Mouse (Mus musculus) ES-E14 (cell line): ENCODE data around the gene Olfr1510. TPM values are rescaled to one million over a fixed set of nuclear protein-coding genes. Genes with fewer than 3 reads are reported as not detected.
"Not testable (repeated sequence)": the region's sequence is repeated elsewhere in the genome, so short reads cannot be mapped to it uniquely, and the experiment has no call there.

Experiments
- DNase-seq: peaks from one replicate; pipeline ENCODE4 v3.0.0-alpha.2; 2013; ENCODE audit warnings: low read depth, low spot score
- H3K27ac ChIP-seq: 2 replicates; pipeline ENCODE4 v1.5.1; 2012; ENCODE audit warnings: low read depth, mild to moderate bottlenecking, low read length, moderate library complexity, mixed read lengths; ENCODE audit not compliant: poor library complexity, insufficient read depth, severe bottlenecking
- H3K36me3 ChIP-seq: 2 replicates; pipeline ENCODE4 v1.6.1; 2012; ENCODE audit warnings: mild to moderate bottlenecking, low read length, moderate library complexity, mixed read lengths; ENCODE audit not compliant: control insufficient read depth, poor library complexity, insufficient read depth, severe bottlenecking
- H3K4me1 ChIP-seq, 2 experiments: fragments of 150-350 bp in 1 of 2; sonication (generic) in 1 of 2; 2 replicates each; pipeline ENCODE4 v1.6.1; 2012; ENCODE audit warnings: low read length in 2 of 2, mild to moderate bottlenecking in 1 of 2, mixed read lengths in 1 of 2; ENCODE audit not compliant: control insufficient read depth in 2 of 2, insufficient read depth in 2 of 2, poor library complexity in 1 of 2
- H3K4me3 ChIP-seq, 2 experiments: fragments of 150-350 bp in 1 of 2; sonication (generic) in 1 of 2; 2 replicates each; pipeline ENCODE4 v1.5.1; 2012; ENCODE audit warnings: low read length in 2 of 2, low read depth in 1 of 2, mild to moderate bottlenecking in 1 of 2, mixed read lengths in 1 of 2; ENCODE audit not compliant: insufficient read depth in 1 of 2, poor library complexity in 1 of 2, severe bottlenecking in 1 of 2
- H3K9ac ChIP-seq: 2 replicates; pipeline ENCODE4 v1.6.1; 2012; ENCODE audit warnings: low read depth, mild to moderate bottlenecking, low read length, mixed read lengths; ENCODE audit not compliant: poor library complexity, insufficient read depth, severe bottlenecking
- H3K9me3 ChIP-seq: fragments of 150-350 bp; sonication (generic); 2 replicates; pipeline ENCODE4 v1.6.1; 2012; ENCODE audit warnings: low read depth, mild to moderate bottlenecking, low read length; ENCODE audit not compliant: control insufficient read depth, insufficient read depth
- CHD2 ChIP-seq: IDR thresholded peaks from 2 replicates; pipeline ENCODE4 v1.6.1; 2014; ENCODE audit warnings: mild to moderate bottlenecking, low read depth, low read length, inconsistent platforms
- HCFC1 ChIP-seq: IDR thresholded peaks from 2 replicates; pipeline ENCODE4 v1.6.1; 2012; ENCODE audit warnings: low read length, inconsistent platforms, borderline replicate concordance; ENCODE audit not compliant: insufficient read depth
- MAFK ChIP-seq: IDR thresholded peaks from 2 replicates; pipeline ENCODE4 v1.6.1; 2014; ENCODE audit warnings: mild to moderate bottlenecking, low read depth, low read length, inconsistent platforms; ENCODE audit not compliant: insufficient read depth
- ZC3H11A ChIP-seq: IDR thresholded peaks from 2 replicates; pipeline ENCODE4 v1.6.1; 2012; ENCODE audit warnings: low read depth, mild to moderate bottlenecking, inconsistent platforms, low read length, borderline replicate concordance
- ZNF384 ChIP-seq: IDR thresholded peaks from 2 replicates; pipeline ENCODE4 v1.6.1; 2012; ENCODE audit warnings: low read depth, low read length, inconsistent platforms
- in situ Hi-C, 2 experiments: fragments of 600-800 bp; cut with MboI; formaldehyde crosslinking; loops; one replicate each; pipeline ENCODE4 v1.15.1; 2025; ENCODE audit warnings: low sequenced_read_pairs in 2 of 2, inconsistent platforms in 1 of 2; ENCODE audit not compliant: unreplicated experiment in 2 of 2
- total RNA-seq: library from RNA; depleted of rRNA; stranded (reverse); fragments of 300-350 nt; gene quantifications from 2 replicates; pipeline ENCODE4 v1.2.3, GENCODE M21; 2012; rRNA removed

Olfr1510 gene
- total RNA-seq, 1 experiment: not detected

GRCm38 (mm10) chr14:52397279-52397678 lies 16.9 kb downstream of the Olfr1510 start, which contains the start of gene Olfr1511:
TSS of gene Olfr1511 (minus strand) at chr14:52397379.
- no peak within 1 kb of the TSS for H3K9ac ChIP-seq
- TF ChIP-seq ZNF384: no peak
- no peak for TF ChIP-seq HCFC1
- no peak for TF ChIP-seq ZC3H11A
- TF ChIP-seq CHD2: no peak
- no peak for TF ChIP-seq MAFK
- no peaks in the 10 kb centered on the region for H3K36me3 ChIP-seq
- no peak within 1 kb of the TSS for H3K4me3 ChIP-seq
- no peaks in the 10 kb centered on the region for H3K4me1 ChIP-seq
- H3K27ac ChIP-seq: no peak within 1 kb of the TSS
- DNase-seq: no peak
- in situ Hi-C loops: no loop called here
- H3K9me3 ChIP-seq: no peaks in the 10 kb centered on the region

- H3K4me3 ChIP-seq, H3K36me3 ChIP-seq, in situ Hi-C loops, H3K9ac ChIP-seq, H3K9me3 ChIP-seq, H3K4me1 ChIP-seq, H3K27ac ChIP-seq, DNase-seq: not testable (repeated sequence)
Observed at GRCm38 (mm10) chr14:52390084-52390848, 23.9 kb downstream of the Olfr1510 start.

GRCm38 (mm10) chr14:52379068-52379467 lies 35.1 kb downstream of the Olfr1510 start, which contains the start of gene Olfr1512:
TSS of gene Olfr1512 (minus strand) at chr14:52379168.
- H3K4me3 ChIP-seq: no peak within 1 kb of the TSS
- no peak for DNase-seq
- no peaks in the 10 kb centered on the region for H3K9me3 ChIP-seq
- no peaks in the 10 kb centered on the region for H3K4me1 ChIP-seq
- in situ Hi-C loops: no loop called here
- H3K9ac ChIP-seq: no peak within 1 kb of the TSS
- no peak for TF ChIP-seq HCFC1
- TF ChIP-seq ZNF384: no peak
- TF ChIP-seq MAFK: no peak
- TF ChIP-seq CHD2: no peak
- TF ChIP-seq ZC3H11A: no peak
- no peak within 1 kb of the TSS for H3K27ac ChIP-seq
- H3K36me3 ChIP-seq: no peaks in the 10 kb centered on the region

GRCm38 (mm10) chr14:52368741-52369140 lies 45.4 kb downstream of the Olfr1510 start:
- no peaks in the 10 kb centered on the region for H3K36me3 ChIP-seq
- no peak for DNase-seq
- no peak overlapping the region for H3K27ac ChIP-seq
- no peak overlapping the region for H3K9ac ChIP-seq
- no peak overlapping the region for H3K4me3 ChIP-seq
- in situ Hi-C loops: no loop called here
- H3K9me3 ChIP-seq: no peaks in the 10 kb centered on the region
- no peaks in the 10 kb centered on the region for H3K4me1 ChIP-seq
- no peak for TF ChIP-seq ZC3H11A
- TF ChIP-seq MAFK: no peak
- no peak for TF ChIP-seq ZNF384
- no peak for TF ChIP-seq HCFC1
- no peak for TF ChIP-seq CHD2

Other genes with a start within 250 kb of the Olfr1510 start
- 54.7 and 80.3 TPM in 2 replicates for gene Supt16, start 217.0 kb downstream of the Olfr1510 start, total RNA-seq
- 45.1 and 82.1 TPM in 2 replicates for gene Chd8, start 156.6 kb downstream of the Olfr1510 start, total RNA-seq
- 21.3 and 29.1 TPM in 2 replicates for gene Tox4, start 135.2 kb downstream of the Olfr1510 start, total RNA-seq
- 2.6 and 4.9 TPM in 2 replicates for gene Rab2b, start 134.8 kb downstream of the Olfr1510 start, total RNA-seq
- gene Mettl3, start 109.2 kb downstream of the Olfr1510 start, total RNA-seq: 22.0 and 50.3 TPM in 2 replicates
- gene Sall2, start 85.6 kb downstream of the Olfr1510 start, total RNA-seq: 4.3 and 5.0 TPM in 2 replicates
- not detected in 2 replicates for gene Olfr1513, start 58.0 kb downstream of the Olfr1510 start, total RNA-seq
- not detected in 2 replicates for gene Olfr1512, start 35.2 kb downstream of the Olfr1510 start, total RNA-seq
- gene Olfr1511, start 17.0 kb downstream of the Olfr1510 start, total RNA-seq: not detected in 2 replicates
- not detected in 2 replicates for gene Olfr1509, start 28.6 kb upstream of the Olfr1510 start, total RNA-seq
- gene Olfr1508, start 53.1 kb upstream of the Olfr1510 start, total RNA-seq: not detected in 2 replicates
- not detected in 2 replicates for gene Olfr1507, start 81.4 kb upstream of the Olfr1510 start, total RNA-seq